Mouse (Mus musculus) neural tube, embryonic 12.5 days (tissue): Measurements from ENCODE around the gene Gm28043. TPM values are rescaled to one million over a fixed set of nuclear protein-coding genes. Genes with fewer than 3 reads are reported as not detected.

Experiments
- ATAC-seq: fragments of 200-750 bp; cut with Nextera tagmentation; 2 replicates; pipeline ENCODE4 v1.8.0; 2017; ENCODE audit warnings: low read depth, mild to moderate bottlenecking, moderate TSS enrichment, moderate library complexity; ENCODE audit not compliant: low FRiP score
- H3K27ac ChIP-seq: fragments of 300-500 bp; sonication (generic); 2 replicates; pipeline ENCODE4 v1.5.1; 2016
- H3K27me3 ChIP-seq: fragments of 300-500 bp; sonication (generic); replicated peaks from 2 replicates; pipeline ENCODE4 v1.6.1; 2016; ENCODE audit warnings: mild to moderate bottlenecking
- H3K36me3 ChIP-seq: fragments of 300-500 bp; sonication (generic); 2 replicates; pipeline ENCODE4 v1.6.1; 2016; ENCODE audit warnings: mild to moderate bottlenecking
- H3K4me1 ChIP-seq: fragments of 300-500 bp; sonication (generic); 2 replicates; pipeline ENCODE4 v1.6.1; 2016
- H3K4me2 ChIP-seq: fragments of 300-500 bp; sonication (generic); replicated peaks from 2 replicates; pipeline ENCODE4 v1.6.1; 2016; ENCODE audit warnings: mild to moderate bottlenecking
- H3K4me3 ChIP-seq: fragments of 300-500 bp; sonication (generic); 2 replicates; pipeline ENCODE4 v1.5.1; 2016
- H3K9ac ChIP-seq: fragments of 300-500 bp; sonication (generic); 2 replicates; pipeline ENCODE4 v1.6.1; 2016; ENCODE audit warnings: mild to moderate bottlenecking
- H3K9me3 ChIP-seq: fragments of 300-500 bp; sonication (generic); 2 replicates; pipeline ENCODE4 v1.6.1; 2016; ENCODE audit warnings: mild to moderate bottlenecking
- WGBS: fragments of 180-500 bp; shearing (Covaris S2); methylation state at CpG from one replicate; pipeline ENCODE4 v1.1.7; 2016; 5-methylcytosine and 5-hydroxymethylcytosine counted together
- microRNA-seq: library from miRNA; unstranded; fragments of <30 nt; microRNA quantifications from one replicate; pipeline ENCODE4, GENCODE M21; 2017
- polyA plus RNA-seq: library from polyadenylated mRNA; unstranded; fragments of >200 nt; fragmentation: Nextera tagmentation; extraction: Ambion mirVana; gene quantifications from 2 replicates; pipeline ENCODE4 v1.2.1, GENCODE M21; 2016

Gm28043 gene
- polyA plus RNA-seq, 1 experiment from 2014 or later: 3.7 TPM

- WGBS: 52% methylated on average over 22 of the region's 22 CpGs
- Histone ChIP-seq H3K4me1 (peaks cover 34% of the 10 kb centered on the region), H3K27me3 (no peaks in the 10 kb centered on the region), H3K9ac (no peak overlapping the region), H3K9me3 (no peaks in the 10 kb centered on the region), H3K36me3 (no peaks in the 10 kb centered on the region), H3K27ac (no peak overlapping the region), H3K4me3 (no peak overlapping the region), H3K4me2 (peak overlapping the region; percentile 24; the same call in 1 of the 2 replicates)
- ATAC-seq: peak; percentile 59
These were observed 123.5 kb downstream of the Gm28043 start for GRCm38 (mm10) chr17:29737849-29738804.

- no peak for ATAC-seq
- Histone ChIP-seq H3K27ac (no peak overlapping the region), H3K9ac (no peak overlapping the region), H3K4me3 (no peak overlapping the region), H3K4me2 (no peak overlapping the region), H3K36me3 (no peaks in the 10 kb centered on the region), H3K9me3 (no peaks in the 10 kb centered on the region), H3K4me1 (peaks cover 29% of the 10 kb centered on the region), H3K27me3 (no peaks in the 10 kb centered on the region)
- 47% methylated on average over 6 of the region's 6 CpGs for WGBS
These were observed 132.8 kb downstream of the Gm28043 start for GRCm38 (mm10) chr17:29747466-29747865.

Small RNAs within 50 kb of the gene (microRNA-seq; reads per million reads assigned to microRNA genes)
- gene Mir7667: not detected

Other genes with a start within 250 kb of the Gm28043 start
- 20.3 and 21.2 TPM in 2 replicates for gene Pim1, start 124.1 kb upstream of the Gm28043 start, polyA plus RNA-seq
- not detected in 2 replicates for gene Gm17657, start 65.2 kb upstream of the Gm28043 start, polyA plus RNA-seq
- gene Tbc1d22b, start 65.1 kb upstream of the Gm28043 start, polyA plus RNA-seq: 21.9 and 26.9 TPM in 2 replicates
- 1.2 and 2.5 TPM in 2 replicates for gene Tmem217, start 62.5 kb upstream of the Gm28043 start, polyA plus RNA-seq
- 97.7 and 103 TPM in 2 replicates for gene Rnf8, start 86 bp upstream of the Gm28043 start, polyA plus RNA-seq
- 160 and 161 TPM in 2 replicates for gene Cmtr1, start 45.7 kb downstream of the Gm28043 start, polyA plus RNA-seq
- gene Ccdc167, start 102.2 kb downstream of the Gm28043 start, polyA plus RNA-seq: 15.4 and 17.1 TPM in 2 replicates